Mouse (Mus musculus): ENCODE results near the gene Dock10. TPM values are rescaled to one million over a fixed set of nuclear protein-coding genes. Genes with fewer than 3 reads are reported as not detected.

Dock10 gene
- polyA plus RNA-seq, 1 experiment: 83.1 TPM

DNA sequence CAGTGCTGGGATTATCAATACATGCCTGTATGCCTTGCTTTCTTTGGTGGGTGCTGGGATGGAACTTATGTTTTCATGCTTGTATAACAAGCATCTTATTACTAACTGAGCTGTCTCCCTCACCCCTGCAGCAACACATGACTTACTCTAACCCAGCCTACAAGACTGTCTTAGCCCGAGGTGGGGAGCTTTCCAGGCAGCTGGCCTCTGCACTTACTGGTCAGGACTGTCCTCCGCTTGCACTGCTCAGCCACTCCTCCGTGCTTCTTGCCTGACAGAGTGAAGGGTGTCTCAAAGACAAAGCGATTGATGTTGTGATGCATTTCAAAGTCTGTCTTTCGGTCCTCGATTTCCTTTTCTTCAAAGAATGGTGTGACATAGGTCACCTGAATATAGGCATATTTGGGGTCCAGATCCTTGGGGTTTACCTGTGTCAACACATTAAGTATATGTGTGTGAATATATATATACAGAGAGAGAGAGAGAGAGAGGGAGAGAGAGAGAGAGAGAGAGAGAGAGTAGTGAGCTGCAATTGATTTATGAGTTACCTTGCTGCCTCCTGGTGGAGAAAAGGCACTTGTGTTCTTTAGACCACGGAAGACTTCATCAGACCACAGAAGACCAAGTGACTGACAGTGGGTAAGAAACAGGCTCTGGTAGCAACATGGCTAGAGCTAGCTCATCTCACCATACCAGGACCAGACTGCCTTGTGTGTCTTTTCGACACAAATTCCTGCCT is 245.9 kb downstream of the Dock10 start:
- Histone ChIP-seq H3K4me3 (ENCODE audit: insufficient read depth, low read length) (no peak overlapping the region), H3K4me1 (ENCODE audit: control insufficient read depth, insufficient read depth, low read length) (no peaks in the 10 kb centered on the region), H3K27ac (ENCODE audit: insufficient read depth, low read depth, low read length) (no peak overlapping the region)
- TF ChIP-seq POLR2A (IDR thresholded peaks at IDR 0.05; ENCODE audit: borderline replicate concordance, low read depth, low read length): no peak
- TF ChIP-seq CTCF (IDR thresholded peaks at IDR 0.05; ENCODE audit: low read depth, low read length): no peak

DNA sequence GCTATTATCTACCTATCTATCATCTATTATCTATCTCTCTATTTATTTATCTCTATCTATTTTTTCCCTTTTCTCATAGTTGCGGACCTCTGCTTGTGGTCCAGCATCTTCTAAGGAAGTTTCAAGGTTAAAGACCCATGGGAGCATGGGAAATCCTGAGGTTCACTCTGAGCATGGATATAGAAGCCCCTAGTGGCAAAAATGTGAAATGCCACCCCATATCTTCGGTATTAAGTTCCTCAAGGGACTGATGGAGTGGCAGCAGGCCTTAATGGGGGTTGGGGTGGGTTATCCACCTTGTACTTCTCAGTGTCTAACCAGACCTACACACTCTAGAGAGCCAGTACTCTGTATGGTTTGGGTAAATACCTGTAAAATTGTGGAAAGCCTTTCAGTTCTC is 253.6 kb downstream of the Dock10 start:
- no peaks in the 10 kb centered on the region for H3K4me1 ChIP-seq (ENCODE audit: control insufficient read depth, insufficient read depth, low read length)
- H3K27ac ChIP-seq (ENCODE audit: insufficient read depth, low read depth, low read length): no peak overlapping the region
- TF ChIP-seq POLR2A (IDR thresholded peaks at IDR 0.05; ENCODE audit: borderline replicate concordance, low read depth, low read length) (no peak), CTCF (IDR thresholded peaks at IDR 0.05; ENCODE audit: low read depth, low read length) (no peak)
- no peak overlapping the region for H3K4me3 ChIP-seq (ENCODE audit: insufficient read depth, low read length)

DNA sequence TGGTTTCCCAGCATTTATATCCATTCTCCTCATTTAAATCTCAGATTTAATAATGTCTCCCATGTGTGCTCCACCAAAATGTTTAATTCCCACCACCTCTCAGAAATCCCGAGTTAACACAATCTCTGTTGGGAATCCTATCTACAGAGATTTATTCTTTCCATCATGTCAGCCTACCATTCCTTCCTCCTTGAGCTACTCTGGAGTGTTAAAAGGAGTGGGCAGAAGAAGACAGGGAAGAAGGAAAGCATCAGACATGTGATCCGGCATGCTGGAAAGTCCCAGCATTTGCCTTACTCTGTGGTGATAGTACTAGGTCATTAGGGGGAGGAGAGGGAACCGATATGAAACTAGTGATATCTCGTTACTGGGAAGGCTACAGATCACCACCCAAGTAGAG is 254.2 kb downstream of the Dock10 start:
- TF ChIP-seq CTCF (IDR thresholded peaks at IDR 0.05; ENCODE audit: low read depth, low read length) (no peak), POLR2A (IDR thresholded peaks at IDR 0.05; ENCODE audit: borderline replicate concordance, low read depth, low read length) (no peak)
- Histone ChIP-seq H3K4me1 (ENCODE audit: control insufficient read depth, insufficient read depth, low read length) (no peaks in the 10 kb centered on the region), H3K4me3 (ENCODE audit: insufficient read depth, low read length) (no peak overlapping the region), H3K27ac (ENCODE audit: insufficient read depth, low read depth, low read length) (no peak overlapping the region)

DNA sequence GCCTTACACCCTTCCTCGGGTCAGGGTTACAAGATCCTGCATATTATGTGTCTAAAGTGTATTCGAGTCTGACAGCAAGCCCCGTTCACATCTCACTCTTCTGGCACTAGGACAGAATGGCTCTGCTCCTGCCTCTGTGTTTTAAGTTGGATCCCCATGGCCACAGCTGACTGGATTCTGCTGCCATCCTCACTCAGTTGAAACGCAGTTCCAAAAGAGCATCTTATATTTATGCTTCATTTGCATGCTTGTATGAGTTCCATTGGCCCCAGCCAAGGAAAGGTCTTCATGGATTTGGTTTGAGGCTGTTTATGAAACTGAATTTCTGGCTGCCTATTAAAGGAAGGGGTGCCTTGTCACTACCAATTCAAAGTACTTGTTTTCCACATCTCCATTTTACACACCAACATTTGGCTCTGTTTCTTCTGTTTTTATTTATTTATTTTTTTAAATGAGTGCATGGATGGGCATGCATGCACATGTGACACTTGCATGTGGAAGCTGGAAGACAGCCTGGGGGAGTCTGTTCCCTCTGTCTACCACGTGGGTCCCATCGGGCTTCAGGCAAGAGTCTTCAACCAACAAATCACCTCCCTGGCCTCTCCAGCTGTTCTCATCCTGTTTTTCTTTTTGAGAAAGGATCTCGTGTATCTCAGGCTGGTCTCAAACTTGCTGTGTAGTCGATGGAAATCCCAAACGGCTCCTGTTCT is 255.7 kb downstream of the Dock10 start:
- Histone ChIP-seq H3K27ac (ENCODE audit: insufficient read depth, low read depth, low read length) (no peak overlapping the region), H3K4me3 (ENCODE audit: insufficient read depth, low read length) (no peak overlapping the region), H3K4me1 (ENCODE audit: control insufficient read depth, insufficient read depth, low read length) (no peaks in the 10 kb centered on the region)
- TF ChIP-seq POLR2A (IDR thresholded peaks at IDR 0.05; ENCODE audit: borderline replicate concordance, low read depth, low read length) (no peak), CTCF (IDR thresholded peaks at IDR 0.05; ENCODE audit: low read depth, low read length) (no peak)

DNA sequence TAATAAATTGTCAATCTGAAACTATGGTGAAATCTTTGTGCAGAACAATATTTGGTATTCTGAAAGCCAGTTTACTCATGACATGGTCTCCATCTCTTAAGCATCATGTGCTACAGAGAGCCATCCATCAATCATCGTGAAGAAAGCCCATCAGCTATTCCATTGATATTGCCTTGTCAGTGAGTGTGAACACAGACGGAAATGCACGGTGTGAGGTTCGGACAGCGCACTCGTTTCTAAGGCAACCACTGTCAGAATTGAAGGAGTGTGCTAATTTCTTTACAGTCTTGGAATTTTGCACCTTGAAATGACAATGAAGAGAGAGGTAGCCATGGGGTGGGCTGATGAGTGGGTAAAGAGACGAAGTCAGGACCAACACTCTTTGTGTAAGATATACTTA is 259.1 kb downstream of the Dock10 start:
- H3K4me1 ChIP-seq (ENCODE audit: control insufficient read depth, insufficient read depth, low read length): peaks cover 2% of the 10 kb centered on the region
- H3K4me3 ChIP-seq (ENCODE audit: insufficient read depth, low read length): no peak overlapping the region
- no peak overlapping the region for H3K27ac ChIP-seq (ENCODE audit: insufficient read depth, low read depth, low read length)
- TF ChIP-seq POLR2A (IDR thresholded peaks at IDR 0.05; ENCODE audit: borderline replicate concordance, low read depth, low read length) (no peak), CTCF (IDR thresholded peaks at IDR 0.05; ENCODE audit: low read depth, low read length) (no peak)

GRCm38 (mm10) chr1:80496360-80496759 is 262.0 kb downstream of the Dock10 start:
- TF ChIP-seq POLR2A (IDR thresholded peaks at IDR 0.05; ENCODE audit: borderline replicate concordance, low read depth, low read length): no peak
- TF ChIP-seq CTCF (IDR thresholded peaks at IDR 0.05; ENCODE audit: low read depth, low read length): no peak
- Histone ChIP-seq H3K27ac (ENCODE audit: insufficient read depth, low read depth, low read length) (no peak overlapping the region), H3K4me1 (ENCODE audit: control insufficient read depth, insufficient read depth, low read length) (peaks cover 2% of the 10 kb centered on the region), H3K4me3 (ENCODE audit: insufficient read depth, low read length) (no peak overlapping the region)

GRCm38 (mm10) chr1:80483419-80483818 is 274.9 kb downstream of the Dock10 start:
- Histone ChIP-seq H3K4me1 (ENCODE audit: control insufficient read depth, insufficient read depth, low read length) (peaks cover 2% of the 10 kb centered on the region; the same call in 1 of the 2 replicates), H3K4me3 (ENCODE audit: insufficient read depth, low read length) (no peak overlapping the region)
- TF ChIP-seq CTCF (IDR thresholded peaks at IDR 0.05; ENCODE audit: low read depth, low read length) (no peak), POLR2A (IDR thresholded peaks at IDR 0.05; ENCODE audit: borderline replicate concordance, low read depth, low read length) (no peak)

GRCm38 (mm10) chr1:80474942-80475341 is 283.4 kb downstream of the Dock10 start:
- Histone ChIP-seq H3K27ac (ENCODE audit: insufficient read depth, low read depth, low read length) (no peak overlapping the region), H3K4me1 (ENCODE audit: control insufficient read depth, insufficient read depth, low read length) (peaks cover 15% of the 10 kb centered on the region), H3K4me3 (ENCODE audit: insufficient read depth, low read length) (no peak overlapping the region)
- TF ChIP-seq CTCF (IDR thresholded peaks at IDR 0.05; ENCODE audit: low read depth, low read length) (no peak), POLR2A (IDR thresholded peaks at IDR 0.05; ENCODE audit: borderline replicate concordance, low read depth, low read length) (no peak)

More at GRCm38 (mm10) chr1:80483419-80483818, 274.9 kb downstream of the Dock10 start:
- H3K27ac ChIP-seq (ENCODE audit: insufficient read depth, low read depth, low read length): no peak overlapping the region

GRCm38 (mm10) chr1:80472395-80472794 is 285.9 kb downstream of the Dock10 start:
- Histone ChIP-seq H3K4me1 (ENCODE audit: control insufficient read depth, insufficient read depth, low read length) (peaks cover 15% of the 10 kb centered on the region), H3K27ac (ENCODE audit: insufficient read depth, low read depth, low read length) (no peak overlapping the region), H3K4me3 (ENCODE audit: insufficient read depth, low read length) (no peak overlapping the region)
- TF ChIP-seq POLR2A (IDR thresholded peaks at IDR 0.05; ENCODE audit: borderline replicate concordance, low read depth, low read length) (no peak), CTCF (IDR thresholded peaks at IDR 0.05; ENCODE audit: low read depth, low read length) (no peak)

- Histone ChIP-seq H3K4me3 (ENCODE audit: insufficient read depth, low read length) (no peak within 1 kb of the TSS), H3K27ac (ENCODE audit: insufficient read depth, low read depth, low read length) (no peak within 1 kb of the TSS), H3K4me1 (ENCODE audit: control insufficient read depth, insufficient read depth, low read length) (no peaks in the 10 kb centered on the region)
- TF ChIP-seq CTCF (IDR thresholded peaks at IDR 0.05; ENCODE audit: low read depth, low read length) (no peak), POLR2A (IDR thresholded peaks at IDR 0.05; ENCODE audit: borderline replicate concordance, low read depth, low read length) (no peak)
These were observed 297.0 kb downstream of the Dock10 start, which contains the start of gene Gm45261 for GRCm38 (mm10) chr1:80461348-80461747. TSS of gene Gm45261 (minus strand) at chr1:80461448.

All from bone marrow macrophage, adult 2 months (primary cell).